Mouse (Mus musculus): ENCODE data around the gene Gm11111. TPM values are rescaled to one million over a fixed set of nuclear protein-coding genes. Genes with fewer than 3 reads are reported as not detected.

The Gm11111 gene
- polyA plus RNA-seq, 1 experiment from 2014 or later, result not detected

GRCm38 (mm10) chr5:98552811-98553601 is 511 bp downstream of the Gm11111 start:
- Histone ChIP-seq H3K4me3 (ENCODE audit: low read depth, low read length) (no peak overlapping the region), H3K27ac (ENCODE audit: low read length) (no peak overlapping the region), H3K9me3 (replicated peaks; ENCODE audit: control insufficient read depth, low read length, poor library complexity, severe bottlenecking) (no peaks in the 10 kb centered on the region), H3K36me3 (ENCODE audit: control insufficient read depth, insufficient read depth, low read length) (no peaks in the 10 kb centered on the region), H3K4me2 (ENCODE audit: low read length) (no peak overlapping the region), H3K9ac (ENCODE audit: low read depth, low read length) (no peak overlapping the region), H3K27me3 (ENCODE audit: control insufficient read depth, insufficient read depth, low read depth, low read length) (no peaks in the 10 kb centered on the region), H3K4me1 (ENCODE audit: control insufficient read depth, insufficient read depth, low read length) (no peaks in the 10 kb centered on the region)
- no peak for ATAC-seq
- 68% methylated on average over 7 of the region's 7 CpGs for WGBS

- no peaks in the 10 kb centered on the region for H3K9me3 ChIP-seq (replicated peaks; ENCODE audit: control insufficient read depth, low read length, poor library complexity, severe bottlenecking)
- no peak; the same call in 1 of the 2 replicates for ATAC-seq
- no peak overlapping the region for H3K4me2 ChIP-seq (ENCODE audit: low read length)
- WGBS, result 28% methylated on average over 4 of the region's 4 CpGs
- H3K9ac ChIP-seq (ENCODE audit: low read depth, low read length), result no peak overlapping the region
- H3K27me3 ChIP-seq (ENCODE audit: control insufficient read depth, insufficient read depth, low read depth, low read length), result no peaks in the 10 kb centered on the region
- H3K27ac ChIP-seq (ENCODE audit: low read length), result no peak overlapping the region
- H3K36me3 ChIP-seq (ENCODE audit: control insufficient read depth, insufficient read depth, low read length), result no peaks in the 10 kb centered on the region
- no peak overlapping the region for H3K4me3 ChIP-seq (ENCODE audit: low read depth, low read length)
- H3K4me1 ChIP-seq (ENCODE audit: control insufficient read depth, insufficient read depth, low read length), result no peaks in the 10 kb centered on the region
These were observed 8.8 kb downstream of the Gm11111 start for GRCm38 (mm10) chr5:98561301-98561700.

- no peak for ATAC-seq
- Histone ChIP-seq H3K4me3 (ENCODE audit: low read depth, low read length) (no peak overlapping the region), H3K9me3 (replicated peaks; ENCODE audit: control insufficient read depth, low read length, poor library complexity, severe bottlenecking) (no peaks in the 10 kb centered on the region), H3K36me3 (ENCODE audit: control insufficient read depth, insufficient read depth, low read length) (no peaks in the 10 kb centered on the region), H3K4me2 (ENCODE audit: low read length) (no peak overlapping the region), H3K4me1 (ENCODE audit: control insufficient read depth, insufficient read depth, low read length) (no peaks in the 10 kb centered on the region), H3K9ac (ENCODE audit: low read depth, low read length) (no peak overlapping the region), H3K27me3 (ENCODE audit: control insufficient read depth, insufficient read depth, low read depth, low read length) (no peaks in the 10 kb centered on the region), H3K27ac (ENCODE audit: low read length) (no peak overlapping the region)
- 90% methylated on average over 9 of the region's 9 CpGs for WGBS
These were observed 10.3 kb downstream of the Gm11111 start for GRCm38 (mm10) chr5:98562806-98563205.

- 22% methylated on average over 9 of the region's 9 CpGs for WGBS
- no peak overlapping the region for H3K4me3 ChIP-seq (ENCODE audit: low read depth, low read length)
- no peak for ATAC-seq
- no peaks in the 10 kb centered on the region for H3K27me3 ChIP-seq (ENCODE audit: control insufficient read depth, insufficient read depth, low read depth, low read length)
- H3K36me3 ChIP-seq (ENCODE audit: control insufficient read depth, insufficient read depth, low read length), result no peaks in the 10 kb centered on the region
- H3K9ac ChIP-seq (ENCODE audit: low read depth, low read length), result no peak overlapping the region
- H3K4me1 ChIP-seq (ENCODE audit: control insufficient read depth, insufficient read depth, low read length), result no peaks in the 10 kb centered on the region
- H3K4me2 ChIP-seq (ENCODE audit: low read length), result no peak overlapping the region
- no peak overlapping the region for H3K27ac ChIP-seq (ENCODE audit: low read length)
- no peaks in the 10 kb centered on the region for H3K9me3 ChIP-seq (replicated peaks; ENCODE audit: control insufficient read depth, low read length, poor library complexity, severe bottlenecking)
These were observed 11.3 kb downstream of the Gm11111 start for GRCm38 (mm10) chr5:98563801-98564200.

- ATAC-seq, result peak; percentile 42; the same call in 1 of the 2 replicates
- no peak overlapping the region for H3K27ac ChIP-seq (ENCODE audit: low read length)
- H3K27me3 ChIP-seq (ENCODE audit: control insufficient read depth, insufficient read depth, low read depth, low read length), result no peaks in the 10 kb centered on the region
- H3K4me3 ChIP-seq (ENCODE audit: low read depth, low read length), result no peak overlapping the region
- H3K9me3 ChIP-seq (replicated peaks; ENCODE audit: control insufficient read depth, low read length, poor library complexity, severe bottlenecking), result no peaks in the 10 kb centered on the region
- 33% methylated on average over 6 of the region's 6 CpGs for WGBS
- H3K36me3 ChIP-seq (ENCODE audit: control insufficient read depth, insufficient read depth, low read length), result no peaks in the 10 kb centered on the region
- H3K4me1 ChIP-seq (ENCODE audit: control insufficient read depth, insufficient read depth, low read length), result no peaks in the 10 kb centered on the region
- no peak overlapping the region for H3K4me2 ChIP-seq (ENCODE audit: low read length)
- H3K9ac ChIP-seq (ENCODE audit: low read depth, low read length), result no peak overlapping the region
These were observed 14.1 kb downstream of the Gm11111 start for GRCm38 (mm10) chr5:98566461-98567193.

- Histone ChIP-seq H3K36me3 (ENCODE audit: control insufficient read depth, insufficient read depth, low read length) (no peaks in the 10 kb centered on the region), H3K9ac (ENCODE audit: low read depth, low read length) (no peak overlapping the region), H3K9me3 (replicated peaks; ENCODE audit: control insufficient read depth, low read length, poor library complexity, severe bottlenecking) (no peaks in the 10 kb centered on the region), H3K4me2 (ENCODE audit: low read length) (no peak overlapping the region), H3K4me1 (ENCODE audit: control insufficient read depth, insufficient read depth, low read length) (no peaks in the 10 kb centered on the region), H3K27ac (ENCODE audit: low read length) (no peak overlapping the region), H3K4me3 (ENCODE audit: low read depth, low read length) (no peak overlapping the region), H3K27me3 (ENCODE audit: control insufficient read depth, insufficient read depth, low read depth, low read length) (no peaks in the 10 kb centered on the region)
- ATAC-seq, result no peak
- 92% methylated on average over 4 of the region's 4 CpGs for WGBS
These were observed 16.0 kb downstream of the Gm11111 start for GRCm38 (mm10) chr5:98568481-98568880.

- Histone ChIP-seq H3K4me1 (ENCODE audit: control insufficient read depth, insufficient read depth, low read length) (no peaks in the 10 kb centered on the region), H3K27me3 (ENCODE audit: control insufficient read depth, insufficient read depth, low read depth, low read length) (no peaks in the 10 kb centered on the region), H3K4me3 (ENCODE audit: low read depth, low read length) (no peak overlapping the region), H3K9ac (ENCODE audit: low read depth, low read length) (no peak overlapping the region), H3K9me3 (replicated peaks; ENCODE audit: control insufficient read depth, low read length, poor library complexity, severe bottlenecking) (no peaks in the 10 kb centered on the region), H3K27ac (ENCODE audit: low read length) (no peak overlapping the region), H3K4me2 (ENCODE audit: low read length) (no peak overlapping the region), H3K36me3 (ENCODE audit: control insufficient read depth, insufficient read depth, low read length) (no peaks in the 10 kb centered on the region)
- ATAC-seq, result no peak
- WGBS, result 71% methylated on average over 3 of the region's 3 CpGs
These were observed 16.6 kb downstream of the Gm11111 start for GRCm38 (mm10) chr5:98569029-98569513.

- Histone ChIP-seq H3K4me2 (ENCODE audit: low read length) (no peak overlapping the region), H3K36me3 (ENCODE audit: control insufficient read depth, insufficient read depth, low read length) (no peaks in the 10 kb centered on the region), H3K9me3 (replicated peaks; ENCODE audit: control insufficient read depth, low read length, poor library complexity, severe bottlenecking) (no peaks in the 10 kb centered on the region), H3K27ac (ENCODE audit: low read length) (no peak overlapping the region), H3K9ac (ENCODE audit: low read depth, low read length) (no peak overlapping the region), H3K27me3 (ENCODE audit: control insufficient read depth, insufficient read depth, low read depth, low read length) (no peaks in the 10 kb centered on the region), H3K4me1 (ENCODE audit: control insufficient read depth, insufficient read depth, low read length) (peaks cover 5% of the 10 kb centered on the region), H3K4me3 (ENCODE audit: low read depth, low read length) (no peak overlapping the region)
- 60% methylated on average over 4 of the region's 4 CpGs for WGBS
- no peak for ATAC-seq
These were observed 19.9 kb downstream of the Gm11111 start for GRCm38 (mm10) chr5:98572392-98572791.

All from midbrain, embryonic 16.5 days (tissue).